Mouse (Mus musculus) kidney, adult 2 months (tissue): ENCODE measurements around the gene Fem1a.

Experiments
- CTCF ChIP-seq: fragments of 200-500 bp; conservative IDR thresholded peaks from 2 replicates; pipeline ENCODE4 v1.5.1; 2011; ENCODE audit warnings: low read depth, mild to moderate bottlenecking, control low read depth, low read length, moderate library complexity, mixed read lengths; ENCODE audit not compliant: insufficient read depth, insufficient read length
- POLR2A ChIP-seq: fragments of 200-500 bp; IDR thresholded peaks from one replicate; pipeline ENCODE4 v1.6.1; 2011; ENCODE audit warnings: low read depth, low read length, control low read depth

- TF ChIP-seq CTCF: peak; percentile 87
- TF ChIP-seq POLR2A: no peak
Observed at GRCm38 (mm10) chr17:56264020-56264419, 7.4 kb downstream of the Fem1a start.
